Mouse (Mus musculus) heart, embryonic 10.5 days (tissue): ENCODE data around the gene Zfp994. TPM values are rescaled to one million over a fixed set of nuclear protein-coding genes. Genes with fewer than 3 reads are reported as not detected.
"Not testable (repeated sequence)": the region's sequence is repeated elsewhere in the genome, so short reads cannot be mapped to it uniquely, and the experiment has no call there.

Experiments
- DNase-seq: peaks from one replicate; pipeline ENCODE4 v3.0.0-alpha.2; 2017; ENCODE audit warnings: low spot score
- H3K27ac ChIP-seq: fragments of 300-500 bp; sonication (generic); 2 replicates; pipeline ENCODE4 v1.5.1; 2016; ENCODE audit warnings: mild to moderate bottlenecking
- H3K27me3 ChIP-seq: fragments of 300-500 bp; sonication (generic); 2 replicates; pipeline ENCODE4 v1.6.1; 2016; ENCODE audit warnings: mild to moderate bottlenecking; ENCODE audit not compliant: poor library complexity, insufficient read depth, severe bottlenecking
- H3K36me3 ChIP-seq: fragments of 300-500 bp; sonication (generic); 2 replicates; pipeline ENCODE4 v1.6.1; 2016; ENCODE audit warnings: mild to moderate bottlenecking, moderate library complexity
- H3K4me1 ChIP-seq: fragments of 300-500 bp; sonication (generic); 2 replicates; pipeline ENCODE4 v1.6.1; 2016; ENCODE audit warnings: mild to moderate bottlenecking
- H3K4me3 ChIP-seq: fragments of 300-500 bp; sonication (generic); 2 replicates; pipeline ENCODE4 v1.5.1; 2016; ENCODE audit warnings: mild to moderate bottlenecking, moderate library complexity
- H3K9me3 ChIP-seq: fragments of 300-500 bp; sonication (generic); 2 replicates; pipeline ENCODE4 v1.6.1; 2016; ENCODE audit warnings: mild to moderate bottlenecking, moderate library complexity
- WGBS: fragments of 180-500 bp; shearing (Covaris S2); methylation state at CpG from one replicate; pipeline ENCODE4 v1.1.7; 2016; 5-methylcytosine and 5-hydroxymethylcytosine counted together
- polyA plus RNA-seq: library from polyadenylated mRNA; unstranded; fragments of >200 nt; fragmentation: Nextera tagmentation; extraction: Ambion mirVana; gene quantifications from 2 replicates; pipeline ENCODE4 v1.2.1, GENCODE M21; 2016

Zfp994 gene
- 1.7 and 1.8 TPM in 2 replicates for polyA plus RNA-seq

- H3K36me3 ChIP-seq, H3K4me1 ChIP-seq, H3K27me3 ChIP-seq, H3K9me3 ChIP-seq: not testable (repeated sequence)
- WGBS = 0% methylated on average over 23 of the region's 23 CpGs
- H3K4me3 ChIP-seq = peak within 1 kb of the TSS; percentile 66
- peak within 1 kb of the TSS; percentile 72 for H3K27ac ChIP-seq
- peak; percentile 94 for DNase-seq
Measured at GRCm38 (mm10) chr17:22225422-22226012, at the start of gene Zfp994. TSS of gene Zfp994 (minus strand) at chr17:22225616.

DNA sequence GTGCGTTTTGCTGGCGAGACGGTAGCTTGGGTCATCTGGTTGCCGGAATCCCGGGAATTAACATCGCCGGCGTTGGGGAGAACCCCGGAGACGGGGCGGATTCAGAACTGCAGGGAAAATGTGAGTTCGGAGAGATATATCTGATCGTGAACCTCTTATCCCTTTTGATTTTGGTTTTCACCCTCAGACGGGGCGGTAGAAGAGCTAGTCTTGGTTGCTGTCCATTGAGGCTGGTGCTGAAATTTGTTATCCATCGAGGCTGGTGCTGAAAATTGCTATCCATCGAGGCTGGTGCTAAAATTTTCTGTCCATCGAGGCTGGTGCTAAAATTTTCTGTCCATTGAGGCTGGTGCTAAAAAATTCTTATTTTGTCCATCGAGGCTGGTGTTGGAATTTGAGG is 5.3 kb upstream of the Zfp994 start:
- DNase-seq, H3K27ac ChIP-seq, H3K4me3 ChIP-seq, H3K9me3 ChIP-seq, H3K36me3 ChIP-seq, H3K27me3 ChIP-seq, H3K4me1 ChIP-seq: not testable (repeated sequence)
- WGBS = 58% methylated on average over 19 of the region's 19 CpGs

GRCm38 (mm10) chr17:22225015-22225414 is 401 bp downstream of the Zfp994 start:
- not testable (repeated sequence) for DNase-seq, H3K27ac ChIP-seq

GRCm38 (mm10) chr17:22165722-22166294 is 59.6 kb downstream of the Zfp994 start, which contains the start of gene Zfp947:
TSS of gene Zfp947 (minus strand) at chr17:22166190.
- WGBS = 1% methylated on average over 16 of the region's 16 CpGs
- Histone ChIP-seq H3K27ac (peak within 1 kb of the TSS; percentile 85), H3K4me3 (peak within 1 kb of the TSS; percentile 65)
- not testable (repeated sequence) for H3K9me3 ChIP-seq, H3K36me3 ChIP-seq, H3K4me1 ChIP-seq, H3K27me3 ChIP-seq
- DNase-seq = peak; percentile 78

More at GRCm38 (mm10) chr17:22225015-22225414, 401 bp downstream of the Zfp994 start:
- not testable (repeated sequence) for H3K36me3 ChIP-seq, H3K9me3 ChIP-seq, H3K27me3 ChIP-seq, H3K4me1 ChIP-seq
- peak overlapping the region; percentile 66 for H3K4me3 ChIP-seq
- 0% methylated on average over 3 of the region's 3 CpGs for whole genome bisulfite sequencing

- peak overlapping the region; percentile 65 for H3K4me3 ChIP-seq
- not testable (repeated sequence) for H3K27me3 ChIP-seq, H3K9me3 ChIP-seq, H3K4me1 ChIP-seq, H3K36me3 ChIP-seq, DNase-seq
- WGBS = 9% methylated on average over 3 of the region's 3 CpGs
- peak overlapping the region; percentile 85 for H3K27ac ChIP-seq
Measured at GRCm38 (mm10) chr17:22165304-22165703, 60.1 kb downstream of the Zfp994 start.

GRCm38 (mm10) chr17:22153951-22154350 is 71.5 kb downstream of the Zfp994 start:
- 53% methylated on average over 4 of the region's 4 CpGs for WGBS
- not testable (repeated sequence) for DNase-seq, H3K4me1 ChIP-seq, H3K36me3 ChIP-seq, H3K9me3 ChIP-seq, H3K4me3 ChIP-seq, H3K27me3 ChIP-seq, H3K27ac ChIP-seq

Other genes starting within 250 kb of the Zfp994 start
- 2.7 and 2.9 TPM in 2 replicates for gene Zfp947, start 59.4 kb downstream of the Zfp994 start, polyA plus RNA-seq
- 7.3 and 7.9 TPM in 2 replicates for gene CT030661.1, start 89.2 kb upstream of the Zfp994 start, polyA plus RNA-seq
- 8.8 and 10.2 TPM in 2 replicates for gene Zfp944, start 135.8 kb upstream of the Zfp994 start, polyA plus RNA-seq
- 5.8 and 6.6 TPM in 2 replicates for gene Zfp758, start 135.8 kb upstream of the Zfp994 start, polyA plus RNA-seq
- 13.0 and 13.1 TPM in 2 replicates for gene Zfp946, start 198.6 kb upstream of the Zfp994 start, polyA plus RNA-seq